Mouse (Mus musculus): ENCODE measurements around the gene B230219D22Rik. TPM values are rescaled to one million over a fixed set of nuclear protein-coding genes. Genes with fewer than 3 reads are reported as not detected.
A peak's percentile ranks its signal among the peaks of the same experiment; 100 is the strongest.

The B230219D22Rik gene
- 10 to 100 TPM; 39.4 to 42.2 TPM for total RNA-seq (2021)
- 22.1 and 52.1 TPM in 2 replicates for polyA plus RNA-seq (2012; rRNA removed)
- long read RNA-seq, full-length matches to known transcripts: 22 of 49 reads
- long read RNA-seq, partial matches to known transcripts: 5 of 49 reads
- long read RNA-seq, other reads (novel, unspliced or antisense): 22 of 49 reads

- Histone ChIP-seq H3K9ac (ENCODE audit: low read depth, low read length) (peak within 1 kb of the TSS; percentile 95), H3K36me3 (ENCODE audit: control insufficient read depth, insufficient read depth, low read length) (peaks cover 3% of the 10 kb centered on the region; the same call in 1 of the 2 replicates), H3K79me2 (replicated peaks; ENCODE audit: control insufficient read depth, insufficient read depth, low read length) (peaks cover 2% of the 10 kb centered on the region), H3K27ac (peak within 1 kb of the TSS; percentile 98), H3K4me3 (peak within 1 kb of the TSS; percentile 97), H3K27me3 (ENCODE audit: control insufficient read depth, insufficient read depth, low read length) (no peaks in the 10 kb centered on the region), H3K4me1 (ENCODE audit: control insufficient read depth, insufficient read depth, low read length) (peaks cover 12% of the 10 kb centered on the region)
- 1% methylated on average over 51 of the region's 51 CpGs for WGBS
- DNase-seq: peak; percentile 93
- intact Hi-C loops (cut with DNase I): loop anchor here (1.0 to 2.0 kb wide), 2 partner anchors 22 to 34 kb away; partner anchors contain the start of genes Pcbd2 and Txndc15
- TF ChIP-seq CTCF (IDR thresholded peaks at IDR 0.05) (peak; percentile 35; the same call in 1 of the 2 replicates), EP300 (IDR thresholded peaks at IDR 0.05; ENCODE audit: insufficient read depth, low read depth, low read length) (0 out of 2 replicates have a peak, but pooled peaks have one; percentile 9), POLR2A (IDR thresholded peaks at IDR 0.05; ENCODE audit: insufficient read depth, low read depth, low read length) (peak; percentile 97)
These were observed at the start of gene B230219D22Rik for GRCm38 (mm10) chr13:55692535-55693242. Gene B230219D22Rik (plus strand): TSS chr13:55693124.

GRCm38 (mm10) chr13:55644525-55644924 lies 48.4 kb upstream of the B230219D22Rik start:
- 85% methylated on average over 2 of the region's 2 CpGs for WGBS
- TF ChIP-seq EP300 (IDR thresholded peaks at IDR 0.05; ENCODE audit: insufficient read depth, low read depth, low read length) (no peak), POLR2A (IDR thresholded peaks at IDR 0.05; ENCODE audit: insufficient read depth, low read depth, low read length) (no peak), CTCF (IDR thresholded peaks at IDR 0.05) (peak; percentile 52)
- intact Hi-C loops (cut with DNase I): loop anchor here (5.0 kb wide), 1 partner anchor 83 kb away; the partner anchor contains the start of gene Pcbd2
- DNase-seq: no peak
- no peak overlapping the region for H3K4me3 ChIP-seq
- H3K4me1 ChIP-seq (ENCODE audit: control insufficient read depth, insufficient read depth, low read length): no peaks in the 10 kb centered on the region
- no peak overlapping the region for H3K27ac ChIP-seq
- no peaks in the 10 kb centered on the region for H3K27me3 ChIP-seq (ENCODE audit: control insufficient read depth, insufficient read depth, low read length)
- H3K79me2 ChIP-seq (replicated peaks; ENCODE audit: control insufficient read depth, insufficient read depth, low read length): peaks cover 2% of the 10 kb centered on the region
- no peaks in the 10 kb centered on the region for H3K36me3 ChIP-seq (ENCODE audit: control insufficient read depth, insufficient read depth, low read length)
- H3K9ac ChIP-seq (ENCODE audit: low read depth, low read length): no peak overlapping the region

- peak; percentile 29 for TF ChIP-seq CTCF (IDR thresholded peaks at IDR 0.05)
- no peak for TF ChIP-seq EP300 (IDR thresholded peaks at IDR 0.05; ENCODE audit: insufficient read depth, low read depth, low read length)
- H3K4me1 ChIP-seq (ENCODE audit: control insufficient read depth, insufficient read depth, low read length): no peaks in the 10 kb centered on the region
- no peaks in the 10 kb centered on the region for H3K79me2 ChIP-seq (replicated peaks; ENCODE audit: control insufficient read depth, insufficient read depth, low read length)
- no peak overlapping the region for H3K4me3 ChIP-seq
- 91% methylated on average over 12 of the region's 12 CpGs for WGBS
- H3K27me3 ChIP-seq (ENCODE audit: control insufficient read depth, insufficient read depth, low read length): no peaks in the 10 kb centered on the region
- no peak overlapping the region for H3K9ac ChIP-seq (ENCODE audit: low read depth, low read length)
- intact Hi-C loops (cut with DNase I): no loop called here
- no peak for DNase-seq
- no peak overlapping the region for H3K27ac ChIP-seq
- H3K36me3 ChIP-seq (ENCODE audit: control insufficient read depth, insufficient read depth, low read length): no peaks in the 10 kb centered on the region
These were observed 42.8 kb upstream of the B230219D22Rik start for GRCm38 (mm10) chr13:55650098-55650497.

GRCm38 (mm10) chr13:55650980-55651379 lies 41.9 kb upstream of the B230219D22Rik start:
- Histone ChIP-seq H3K4me3 (no peak overlapping the region), H3K79me2 (replicated peaks; ENCODE audit: control insufficient read depth, insufficient read depth, low read length) (no peaks in the 10 kb centered on the region), H3K9ac (ENCODE audit: low read depth, low read length) (no peak overlapping the region), H3K36me3 (ENCODE audit: control insufficient read depth, insufficient read depth, low read length) (no peaks in the 10 kb centered on the region), H3K27ac (no peak overlapping the region), H3K27me3 (ENCODE audit: control insufficient read depth, insufficient read depth, low read length) (no peaks in the 10 kb centered on the region), H3K4me1 (ENCODE audit: control insufficient read depth, insufficient read depth, low read length) (no peaks in the 10 kb centered on the region)
- TF ChIP-seq EP300 (IDR thresholded peaks at IDR 0.05; ENCODE audit: insufficient read depth, low read depth, low read length) (no peak), CTCF (IDR thresholded peaks at IDR 0.05) (no peak), POLR2A (IDR thresholded peaks at IDR 0.05; ENCODE audit: insufficient read depth, low read depth, low read length) (no peak)
- DNase-seq: no peak
- intact Hi-C loops (cut with DNase I): no loop called here
- 89% methylated on average over 6 of the region's 6 CpGs for WGBS

GRCm38 (mm10) chr13:55668550-55668949 lies 24.4 kb upstream of the B230219D22Rik start:
- 87% methylated on average over 6 of the region's 6 CpGs for WGBS
- intact Hi-C loops (cut with DNase I): no loop called here
- peak; percentile 9 to 45 for DNase-seq
- Histone ChIP-seq H3K27ac (no peak overlapping the region), H3K9ac (ENCODE audit: low read depth, low read length) (no peak overlapping the region), H3K36me3 (ENCODE audit: control insufficient read depth, insufficient read depth, low read length) (no peaks in the 10 kb centered on the region), H3K27me3 (ENCODE audit: control insufficient read depth, insufficient read depth, low read length) (no peaks in the 10 kb centered on the region), H3K4me3 (no peak overlapping the region), H3K79me2 (replicated peaks; ENCODE audit: control insufficient read depth, insufficient read depth, low read length) (no peaks in the 10 kb centered on the region), H3K4me1 (ENCODE audit: control insufficient read depth, insufficient read depth, low read length) (no peaks in the 10 kb centered on the region)
- TF ChIP-seq EP300 (IDR thresholded peaks at IDR 0.05; ENCODE audit: insufficient read depth, low read depth, low read length) (no peak), CTCF (IDR thresholded peaks at IDR 0.05) (peak; percentile 67)

GRCm38 (mm10) chr13:55672711-55673110 lies 20.2 kb upstream of the B230219D22Rik start:
- no peak overlapping the region for H3K4me3 ChIP-seq
- intact Hi-C loops (cut with DNase I): no loop called here
- H3K27ac ChIP-seq: no peak overlapping the region
- no peaks in the 10 kb centered on the region for H3K79me2 ChIP-seq (replicated peaks; ENCODE audit: control insufficient read depth, insufficient read depth, low read length)
- TF ChIP-seq POLR2A (IDR thresholded peaks at IDR 0.05; ENCODE audit: insufficient read depth, low read depth, low read length) (no peak), EP300 (IDR thresholded peaks at IDR 0.05; ENCODE audit: insufficient read depth, low read depth, low read length) (no peak), CTCF (IDR thresholded peaks at IDR 0.05) (no peak)
- H3K9ac ChIP-seq (ENCODE audit: low read depth, low read length): no peak overlapping the region
- 83% methylated on average over 6 of the region's 6 CpGs for WGBS
- no peaks in the 10 kb centered on the region for H3K4me1 ChIP-seq (ENCODE audit: control insufficient read depth, insufficient read depth, low read length)
- DNase-seq: no peak
- no peaks in the 10 kb centered on the region for H3K36me3 ChIP-seq (ENCODE audit: control insufficient read depth, insufficient read depth, low read length)
- H3K27me3 ChIP-seq (ENCODE audit: control insufficient read depth, insufficient read depth, low read length): no peaks in the 10 kb centered on the region

All from heart, adult 2 months (tissue).